Mouse (Mus musculus): ENCODE measurements around the gene F11.

GRCm38 (mm10) chr8:45269056-45269455 lies 7.2 kb upstream of the F11 start:
- TF ChIP-seq CTCF (IDR thresholded peaks at IDR 0.05; ENCODE audit: low read depth, low read length) (no peak), POLR2A (IDR thresholded peaks at IDR 0.05; ENCODE audit: insufficient read depth, low read length) (no peak)
